Mouse (Mus musculus) ZHBTc4 (cell line): ENCODE data around the gene Myt1l.

Experiments
- DNase-seq: peaks from one replicate; pipeline ENCODE4 v3.0.0-alpha.2; 2011; ENCODE audit warnings: low read depth, low spot score

Myt1l gene

DNA sequence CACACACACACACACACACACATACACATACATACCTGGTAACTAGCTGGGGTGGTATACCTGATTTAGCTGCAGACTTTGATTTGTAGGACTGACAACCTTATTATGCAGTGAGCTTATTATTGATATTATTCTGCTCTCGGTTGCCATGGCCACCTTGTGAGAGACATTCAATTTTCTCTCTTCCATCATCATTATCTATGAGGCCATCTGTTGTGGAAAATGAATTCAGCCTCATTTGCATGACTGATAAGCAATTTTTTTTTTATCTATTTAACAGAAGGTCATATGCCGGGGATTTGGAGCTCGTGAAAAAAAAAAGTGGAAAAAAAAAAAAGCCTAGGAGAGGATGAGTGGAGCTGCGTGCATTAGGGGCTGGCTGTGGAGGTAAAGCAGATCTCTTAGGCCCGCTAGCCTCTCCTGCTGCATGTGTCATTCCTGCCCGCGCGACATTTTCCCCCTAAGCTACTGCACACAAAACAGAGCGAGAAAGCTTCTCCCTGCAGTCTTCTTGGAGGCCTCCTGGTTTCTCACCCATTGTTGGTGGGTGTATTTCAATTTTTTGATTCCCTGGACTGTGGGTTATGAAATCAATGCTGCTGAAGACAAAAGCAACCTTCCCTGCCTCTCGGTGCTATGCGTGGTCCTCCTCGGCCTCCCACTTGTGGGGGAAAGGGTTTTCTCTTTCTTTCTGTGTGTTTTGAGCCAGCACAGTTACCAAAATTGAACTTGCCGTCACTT is at the start of gene Myt1l:
Gene Myt1l, plus strand, starts transcription at position 354 of the 741 bp plus-strand sequence.
- no peak for DNase-seq

DNA sequence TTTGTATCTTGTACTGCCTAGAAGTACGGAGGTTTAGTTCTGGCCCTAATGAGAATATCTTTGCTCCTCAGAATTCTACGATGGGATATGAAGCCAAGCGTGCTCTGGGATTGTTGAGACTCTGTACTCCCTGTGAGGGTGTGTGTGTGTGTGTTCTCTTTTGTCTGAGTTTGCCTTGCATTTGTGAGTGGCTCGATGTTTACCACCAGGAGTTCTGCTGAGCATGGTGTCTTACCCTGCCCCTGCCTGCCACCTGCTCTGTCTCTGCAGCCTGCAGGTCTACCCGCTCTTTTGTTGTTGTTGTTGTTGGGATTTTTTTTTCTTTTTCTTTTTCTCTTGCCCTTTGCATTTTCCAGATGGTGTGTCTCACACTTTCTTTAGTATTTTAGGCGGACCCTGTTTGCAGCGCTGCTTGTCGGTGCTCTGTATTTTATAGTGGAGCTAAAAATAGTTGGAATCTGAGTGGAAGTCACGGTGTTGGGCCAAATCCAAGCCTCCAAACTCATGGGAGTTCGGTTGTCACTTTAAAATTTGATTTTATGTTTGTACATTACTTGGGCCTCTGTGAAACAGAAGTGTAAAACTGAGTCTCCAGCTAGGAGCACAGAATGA is 41.7 kb upstream of the Myt1l start:
- DNase-seq = no peak

DNA sequence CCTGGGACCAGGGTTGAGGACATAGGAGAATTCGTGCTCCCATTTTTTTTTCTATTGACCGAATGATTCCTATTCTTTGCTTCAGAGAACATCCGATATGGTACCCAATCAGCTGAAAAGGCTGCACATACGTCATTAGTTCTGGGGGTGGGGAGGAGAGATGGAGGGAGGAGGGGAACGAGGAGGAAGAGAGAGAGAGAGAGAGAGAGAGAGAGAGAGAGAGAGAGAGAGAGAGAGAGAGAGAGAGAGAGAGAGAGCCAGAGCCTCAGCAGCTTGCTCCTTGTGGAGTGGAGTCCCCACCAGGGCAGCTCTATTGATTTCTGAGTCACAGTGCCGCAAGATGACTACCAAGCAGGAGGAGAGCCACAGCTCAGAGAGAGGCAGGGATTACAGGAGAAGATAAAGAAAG is 1.9 kb upstream of the Myt1l start:
- DNase-seq = no peak

DNA sequence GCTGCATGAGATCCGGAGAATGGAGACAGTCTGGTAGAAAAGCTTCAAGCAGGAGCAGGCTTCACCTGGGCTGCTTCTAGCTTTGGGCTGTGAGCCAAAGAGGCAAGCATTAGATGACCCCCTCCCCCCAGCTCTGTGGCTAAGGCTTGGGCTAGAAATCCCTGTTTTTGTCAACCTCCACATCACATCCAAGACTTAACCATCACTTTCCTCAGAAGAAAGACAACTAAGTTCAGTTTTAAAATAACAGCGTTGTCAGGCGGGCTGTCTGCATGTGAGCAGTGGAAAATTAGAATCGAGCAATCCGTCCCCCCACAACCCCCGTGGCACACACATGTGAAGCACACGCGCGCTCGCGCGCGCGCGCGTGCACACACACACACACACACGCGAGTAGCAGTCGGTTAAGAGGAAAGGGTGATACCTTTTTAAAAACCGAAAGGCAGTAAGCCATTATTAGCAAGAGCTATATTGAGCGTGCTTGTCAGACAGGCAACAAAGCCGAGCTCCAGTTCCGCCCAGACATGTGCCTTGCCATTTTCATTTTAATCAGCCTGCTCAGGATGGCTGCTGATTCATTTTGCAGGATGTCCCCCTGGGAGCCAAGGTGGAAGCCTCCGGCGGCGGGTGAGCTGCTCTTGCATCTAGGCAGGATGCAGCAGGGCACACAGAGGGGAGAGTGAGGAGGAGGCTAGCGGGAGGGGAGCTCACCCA is 979 bp upstream of the Myt1l start:
- DNase-seq = peak; percentile 58

DNA sequence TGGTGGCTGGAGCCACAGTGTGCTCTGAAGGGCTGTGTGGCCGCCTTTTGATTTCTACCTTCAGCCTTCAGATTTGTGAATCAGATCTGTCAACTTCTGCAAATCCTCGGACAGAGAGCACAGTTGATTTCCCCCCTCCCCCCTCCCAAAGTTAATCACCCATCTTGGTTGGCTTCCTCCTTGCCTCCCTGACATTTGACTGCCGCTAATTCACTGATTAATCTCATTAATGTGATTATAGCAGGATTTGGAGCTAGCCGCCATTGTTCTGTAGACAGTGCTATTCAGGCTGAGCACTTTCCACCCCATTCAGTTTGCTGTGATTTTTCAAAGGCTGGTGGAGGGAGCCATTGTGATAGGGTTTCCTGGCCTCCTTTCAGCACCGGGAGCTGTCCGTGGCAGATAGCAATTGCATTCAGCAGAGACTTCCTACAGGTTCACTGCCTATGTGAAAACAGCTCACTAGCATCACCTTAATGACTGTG is 2.1 kb downstream of the Myt1l start:
- DNase-seq = peak; percentile 63

DNA sequence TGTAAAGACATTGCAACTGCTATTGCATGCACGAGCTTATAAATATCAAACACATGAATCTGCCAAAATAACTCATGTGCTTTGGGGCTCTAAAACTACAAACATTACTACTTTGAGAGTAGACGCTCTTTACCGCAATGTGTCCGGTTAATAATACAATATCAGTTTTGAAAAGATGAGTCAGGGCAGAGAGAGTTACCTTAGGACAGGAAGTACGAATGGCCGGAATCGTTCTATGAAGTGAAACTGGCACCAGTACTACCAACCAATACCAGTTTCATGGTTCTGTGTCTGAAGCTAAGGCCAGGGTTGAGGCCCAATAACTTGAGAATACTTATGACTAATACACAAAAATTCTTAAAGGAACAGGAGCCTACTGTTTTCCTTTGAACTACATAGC is 2.6 kb downstream of the Myt1l start:
- no peak for DNase-seq

DNA sequence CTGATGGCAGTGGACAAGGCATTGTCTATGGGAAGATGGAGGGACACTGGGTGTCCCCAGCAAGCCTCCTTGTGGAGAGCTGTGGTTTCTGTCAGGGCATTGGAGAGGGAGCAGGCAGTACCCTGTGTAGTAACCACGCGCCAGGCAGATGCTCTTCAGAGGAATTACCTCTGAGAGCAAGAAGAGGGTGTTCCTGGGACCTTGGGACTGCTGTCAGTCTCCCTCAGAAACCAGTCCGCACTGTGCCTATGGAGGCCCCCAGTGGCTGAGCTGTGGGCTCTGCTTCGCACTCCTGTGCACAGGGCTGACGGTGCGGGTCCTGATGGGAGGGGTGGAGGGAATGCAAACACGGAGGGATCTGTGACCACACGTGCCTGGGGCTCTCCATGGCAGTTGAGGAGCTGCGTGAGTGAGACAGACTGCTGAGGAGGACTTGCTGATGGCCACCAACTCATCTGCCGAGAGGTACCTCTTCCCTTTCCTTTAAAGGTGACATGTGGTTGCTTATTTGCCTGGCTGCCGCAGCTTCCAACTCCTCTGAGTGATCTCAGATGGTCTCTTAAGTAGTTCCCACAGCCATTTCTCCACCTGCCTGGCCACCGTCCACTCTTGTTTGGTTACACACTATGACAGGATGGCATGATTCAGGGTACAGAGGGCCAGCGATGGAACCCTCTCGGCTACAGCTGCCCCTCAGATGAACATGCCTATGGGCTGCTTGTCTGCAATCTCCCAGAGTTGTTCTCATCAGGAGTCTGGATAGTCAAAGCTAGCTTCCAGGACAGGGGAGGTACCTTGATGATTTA is 5.1 kb downstream of the Myt1l start:
- DNase-seq = no peak

DNA sequence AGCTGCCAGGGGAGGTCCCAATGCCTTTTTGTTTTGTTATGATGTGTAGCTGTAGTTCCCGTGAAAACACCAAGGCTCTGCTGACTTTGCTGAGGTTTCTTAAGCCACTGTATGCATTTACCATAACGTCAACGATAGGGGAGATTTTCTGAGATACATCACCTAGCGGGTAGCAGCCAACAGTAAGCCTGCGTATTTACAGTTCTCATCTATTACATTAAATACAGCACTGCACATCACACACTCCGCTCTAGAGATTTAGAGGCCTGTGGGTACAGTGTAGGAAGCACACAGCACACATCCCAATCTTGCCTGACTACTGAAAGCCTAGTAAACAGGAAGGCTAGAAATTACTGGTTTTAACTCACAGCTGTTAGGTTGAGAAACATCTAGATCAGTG is 6.1 kb downstream of the Myt1l start:
- no peak for DNase-seq

DNA sequence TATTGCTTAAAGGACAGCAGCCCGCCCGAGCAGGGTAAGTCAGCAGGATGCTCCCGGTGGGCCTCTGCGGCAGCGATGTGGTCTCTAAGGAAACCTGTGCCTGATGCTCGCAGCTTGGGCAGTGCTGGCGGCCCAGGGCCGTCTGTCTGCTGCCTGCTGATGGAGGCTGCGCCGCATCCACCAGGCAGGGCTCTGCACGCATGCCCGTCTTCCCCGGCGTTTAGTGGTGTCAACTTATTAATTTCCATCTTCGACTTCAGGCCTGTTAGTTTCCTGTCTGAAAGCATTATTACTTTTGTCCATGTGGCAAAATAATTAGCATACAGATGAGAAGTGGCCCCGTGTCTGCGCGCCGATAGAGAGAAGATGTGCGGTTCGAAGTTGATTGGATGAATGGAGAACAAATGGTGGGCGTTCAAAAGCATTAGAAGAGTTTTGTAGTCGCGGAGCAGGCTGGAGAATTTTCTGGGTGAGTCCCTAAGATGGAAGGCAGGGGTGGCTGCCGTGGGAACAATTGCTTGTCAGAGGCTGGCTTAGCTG is 6.6 kb downstream of the Myt1l start:
- DNase-seq = peak; percentile 24

DNA sequence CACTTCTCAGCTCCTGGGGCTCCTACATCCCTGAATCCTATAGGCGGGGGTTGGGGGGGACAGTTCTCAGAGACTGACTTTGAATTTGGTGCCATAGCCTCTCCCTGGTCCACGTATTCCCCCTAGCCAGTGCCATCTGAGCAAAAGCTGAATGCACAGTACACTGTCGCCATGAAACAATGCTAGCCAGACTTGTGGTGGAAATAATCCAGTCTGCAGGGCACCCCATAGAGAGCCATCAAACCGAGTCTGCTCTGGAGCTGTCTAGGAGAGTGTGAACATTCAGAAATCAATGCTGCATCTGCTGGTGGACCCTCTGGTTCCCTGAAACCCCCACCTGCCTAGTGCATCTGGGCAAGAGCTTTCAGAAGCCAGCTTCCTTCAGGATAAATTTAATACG is 9.7 kb downstream of the Myt1l start:
- no peak for DNase-seq

DNA sequence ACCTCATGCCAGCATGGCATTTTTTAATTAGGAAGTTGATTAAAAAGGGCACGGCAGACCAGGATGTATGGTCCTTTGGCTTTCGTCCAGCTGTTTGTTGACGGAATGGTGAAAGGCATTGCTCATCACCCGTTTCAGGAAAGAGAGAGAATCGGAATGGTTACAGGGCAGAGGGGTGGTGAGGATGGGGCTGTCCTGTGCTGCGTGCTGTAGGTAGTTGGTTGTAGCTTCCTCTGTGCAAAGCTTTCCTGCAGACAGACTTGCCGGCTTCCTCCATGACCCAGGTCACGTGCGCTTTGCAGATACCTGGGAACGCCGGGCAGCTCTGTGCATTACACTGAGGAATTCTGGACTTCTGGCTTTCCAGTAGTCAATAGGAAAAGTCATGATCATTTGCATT is 10.3 kb downstream of the Myt1l start:
- no peak for DNase-seq

DNA sequence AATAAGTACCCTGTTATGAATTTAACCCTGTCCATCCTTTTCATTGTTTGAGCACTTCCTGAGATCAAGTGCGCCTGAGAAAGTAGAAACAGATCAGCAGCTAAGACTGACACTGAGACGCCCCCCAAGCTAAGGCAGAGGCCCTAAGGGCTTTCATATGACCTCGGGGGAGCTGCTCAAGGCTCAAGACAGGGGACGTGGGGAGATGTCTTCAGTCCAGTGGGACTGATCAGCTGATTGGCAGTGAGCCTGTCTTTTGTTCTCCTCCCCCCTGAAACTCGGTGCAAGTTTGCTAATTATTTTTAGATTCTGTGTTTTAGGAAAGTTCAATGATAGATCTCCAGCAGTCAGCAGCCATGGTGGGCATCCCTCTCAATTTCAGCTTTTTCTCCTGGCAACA is 10.9 kb downstream of the Myt1l start:
- DNase-seq = no peak

DNA sequence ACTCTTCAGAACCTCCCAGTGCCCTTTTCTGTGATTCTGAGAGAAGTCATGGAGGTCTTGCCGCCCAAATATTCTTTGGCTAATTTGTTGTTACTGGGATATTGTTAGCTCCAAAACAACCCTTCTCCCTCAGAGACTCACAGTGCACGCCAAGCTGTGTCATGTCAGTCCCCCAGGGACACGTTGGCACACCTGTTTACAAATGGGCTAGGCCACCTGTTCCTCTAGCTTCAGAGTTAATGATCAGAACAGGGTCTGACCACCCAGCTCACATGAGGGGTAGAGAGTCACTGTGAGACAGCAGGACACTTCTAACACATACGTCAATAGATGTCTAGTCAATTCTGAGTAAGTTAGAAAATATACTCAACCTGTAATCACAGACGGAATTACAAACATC is 12.6 kb downstream of the Myt1l start:
- DNase-seq = no peak

DNA sequence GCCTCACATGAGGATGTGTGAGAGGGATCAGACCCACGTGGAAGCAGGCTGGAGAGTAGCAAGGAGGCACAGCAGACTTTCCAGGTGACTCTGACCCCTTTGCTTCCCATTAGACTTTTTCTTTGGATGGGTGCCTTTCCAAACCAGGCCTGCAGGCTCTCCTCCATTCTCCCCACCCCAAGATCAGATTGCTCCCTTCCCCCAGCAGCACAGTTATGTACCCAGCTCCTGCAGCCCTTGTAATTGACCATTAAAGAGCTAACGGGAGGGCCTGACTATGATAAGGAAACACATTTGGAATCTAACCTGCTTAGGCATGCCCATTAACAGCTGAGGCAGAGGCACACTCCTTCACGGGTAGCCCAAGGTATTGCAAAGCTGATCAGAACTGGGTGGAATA is 17.9 kb downstream of the Myt1l start:
- DNase-seq = no peak

DNA sequence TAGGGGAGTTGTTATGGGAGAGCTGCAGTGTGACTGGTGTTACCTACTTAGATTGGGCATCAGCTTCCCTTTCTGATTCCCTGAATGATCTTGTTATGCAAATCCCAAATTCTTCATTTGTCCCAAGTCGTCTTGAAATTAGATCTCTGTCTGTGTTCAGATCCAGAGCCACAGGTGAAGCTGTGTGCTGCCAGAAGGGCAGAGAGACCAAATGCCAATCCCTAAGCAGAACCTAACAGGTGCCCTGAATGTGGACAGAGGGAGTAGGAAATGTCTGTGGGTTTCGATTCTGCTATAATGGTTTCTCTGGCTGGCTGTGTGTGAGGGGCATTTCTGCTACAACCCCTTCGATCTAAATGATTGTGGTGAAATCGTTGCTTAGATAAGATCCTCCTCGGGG is 18.9 kb downstream of the Myt1l start:
- DNase-seq = no peak

DNA sequence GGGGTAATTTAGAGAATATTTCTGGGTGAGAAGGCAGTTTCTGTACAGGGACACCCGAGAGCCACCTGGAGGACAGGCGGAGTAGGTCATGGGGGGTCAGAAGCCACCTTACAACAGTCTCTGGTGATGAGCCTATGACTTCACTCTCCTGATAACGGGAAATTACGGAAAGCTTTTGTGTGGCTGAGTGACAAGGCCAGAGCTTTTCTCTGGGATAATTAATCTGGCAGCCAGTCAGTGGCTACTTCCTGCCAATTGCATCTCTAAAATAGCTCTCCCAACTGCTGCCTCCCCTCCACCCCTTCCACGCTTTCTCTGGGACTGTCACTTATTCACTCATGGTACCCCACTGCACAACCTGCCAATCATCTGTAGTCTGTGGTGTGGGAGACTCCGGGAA is 19.6 kb downstream of the Myt1l start:
- DNase-seq = no peak

DNA sequence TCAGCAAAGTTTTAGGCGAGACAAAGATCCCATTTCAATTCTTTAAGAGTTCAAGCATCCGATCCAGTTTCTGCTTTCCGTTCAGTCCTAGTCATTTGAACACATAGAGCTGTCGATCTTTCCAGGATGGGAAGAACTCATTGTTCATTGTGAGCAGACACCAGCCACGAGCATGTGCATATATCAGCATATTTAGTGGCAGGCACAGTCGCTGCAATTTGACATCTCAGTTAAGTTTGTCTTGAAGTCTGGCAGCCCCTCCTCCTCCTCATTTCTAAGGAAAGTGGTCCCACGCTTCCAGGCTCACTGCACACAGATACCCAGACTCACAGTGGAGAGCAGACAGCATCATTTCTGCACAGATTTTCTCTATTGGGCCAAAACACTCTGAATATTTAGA is 25.0 kb downstream of the Myt1l start:
- no peak for DNase-seq

DNA sequence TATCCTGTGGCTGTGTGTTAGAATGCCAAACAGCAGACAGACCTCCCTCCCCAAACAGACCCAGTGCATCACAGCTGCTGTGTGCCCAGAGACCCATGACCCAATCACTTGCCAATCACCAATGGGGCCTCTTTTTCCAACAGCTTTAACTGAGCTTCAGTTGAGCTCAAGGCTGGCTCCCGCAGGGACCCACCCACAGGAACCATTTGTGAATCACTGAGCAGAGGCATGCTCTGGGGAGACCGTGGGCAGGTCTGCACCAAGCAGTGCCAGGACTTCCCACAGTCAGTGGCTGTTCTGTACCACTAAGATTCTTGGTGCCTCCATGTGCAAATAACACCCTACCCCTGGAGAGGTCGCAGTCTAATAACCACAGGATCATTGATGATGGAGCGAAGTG is 27.5 kb downstream of the Myt1l start:
- no peak for DNase-seq

DNA sequence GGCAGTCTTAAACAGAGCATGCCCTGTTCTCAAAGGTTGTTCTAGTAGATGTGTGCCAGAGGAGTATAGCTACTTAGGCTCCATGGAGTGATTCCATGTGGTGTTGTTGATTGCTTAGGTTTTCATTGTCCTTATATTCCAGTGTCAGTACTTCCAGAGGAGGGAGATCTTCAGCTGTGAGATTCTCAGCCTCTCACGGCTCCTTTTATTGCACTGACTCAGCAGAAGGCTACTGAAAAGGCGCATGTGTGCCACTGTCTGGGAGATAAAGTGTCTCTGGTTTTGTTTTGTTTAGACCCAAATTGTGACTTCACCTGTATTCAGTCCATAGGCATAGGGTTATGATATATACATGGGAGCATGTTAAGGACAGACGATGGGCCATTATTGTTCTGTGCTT is 28.2 kb downstream of the Myt1l start:
- no peak for DNase-seq

DNA sequence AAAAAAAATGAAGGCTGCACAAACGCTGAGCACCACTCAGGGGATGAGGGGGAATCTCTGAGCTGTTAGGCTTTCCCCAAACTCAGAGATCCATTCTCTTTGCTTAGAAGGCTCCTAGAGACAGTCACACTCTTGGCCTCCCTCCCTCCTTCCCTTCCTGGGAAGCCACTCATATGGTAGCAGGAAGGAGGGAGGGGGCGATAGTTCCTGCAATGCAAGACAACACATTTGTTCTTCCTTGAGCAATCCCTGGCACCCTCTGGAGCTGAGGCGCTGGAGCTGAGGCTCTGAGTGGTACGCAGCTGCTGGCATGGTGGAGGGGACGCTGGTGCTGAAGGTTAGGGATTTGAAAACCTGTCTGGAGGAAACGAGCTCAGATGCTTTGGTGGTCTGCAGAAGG is 28.7 kb downstream of the Myt1l start:
- no peak for DNase-seq

DNA sequence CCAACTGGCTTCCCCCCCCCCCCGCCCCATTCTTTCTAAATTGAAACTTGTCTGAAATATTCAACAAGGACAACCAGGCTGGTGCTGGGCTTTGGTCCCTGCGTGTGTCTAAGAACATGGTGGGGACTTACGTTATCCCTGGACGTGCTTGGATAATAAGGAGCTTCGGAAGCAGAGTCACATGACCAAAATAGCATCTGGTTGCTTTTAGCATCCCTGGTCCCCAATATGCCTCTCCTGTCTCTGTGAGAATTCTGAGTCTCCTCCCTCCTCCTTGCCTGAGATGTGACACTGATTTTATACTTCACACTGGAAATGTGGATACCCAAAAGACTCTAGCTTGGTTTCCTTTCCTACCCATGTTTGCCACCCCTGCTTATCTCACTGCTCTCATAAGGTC is 31.6 kb downstream of the Myt1l start:
- no peak for DNase-seq

DNA sequence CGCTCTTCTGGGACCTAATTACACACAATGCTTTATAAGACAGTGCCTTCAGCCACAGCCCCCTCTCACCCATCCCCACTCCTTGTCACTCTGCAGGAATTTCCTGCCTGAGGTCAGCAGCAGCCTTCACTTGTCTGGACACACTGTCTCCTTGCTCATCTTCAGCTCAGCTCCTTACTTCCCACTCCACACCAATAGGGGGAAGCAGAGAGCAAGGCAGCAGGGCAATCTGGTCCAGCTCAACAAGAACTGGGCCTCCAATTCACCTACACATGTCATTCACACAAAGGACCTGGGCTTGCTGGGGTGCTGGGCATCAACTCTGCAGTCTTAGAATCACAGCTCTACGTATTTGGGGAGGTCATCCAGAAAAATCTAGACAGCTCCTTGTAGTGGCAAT is 33.0 kb downstream of the Myt1l start:
- no peak for DNase-seq
